Mouse (Mus musculus): ENCODE measurements around the gene Gse1.

DNA sequence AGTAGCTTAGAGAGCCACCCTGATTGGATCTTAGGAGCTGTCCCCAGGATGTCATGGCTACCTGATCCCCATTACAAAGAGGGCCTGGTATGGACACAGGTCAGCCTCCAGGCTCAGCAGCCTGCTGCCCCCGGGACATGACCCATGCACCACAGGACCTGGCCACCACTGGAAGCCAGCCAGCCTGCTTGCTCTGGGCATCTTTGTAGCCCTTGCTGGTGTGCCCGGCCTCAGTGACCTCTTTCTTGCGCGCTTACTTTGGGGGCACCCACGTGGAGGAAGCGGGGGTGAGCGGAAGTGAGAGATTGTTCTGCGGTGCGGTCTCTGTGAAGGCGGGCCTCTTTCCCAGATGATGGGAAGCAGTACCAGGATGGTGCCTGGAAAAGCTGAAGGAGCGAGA is 324.3 kb downstream of the Gse1 start:
- TF ChIP-seq CTCF (IDR thresholded peaks at IDR 0.05) = no peak
- TF ChIP-seq EP300 (IDR thresholded peaks at IDR 0.05; ENCODE audit: insufficient read depth, low read depth, low read length) = no peak
- no peak for TF ChIP-seq POLR2A (IDR thresholded peaks at IDR 0.05; ENCODE audit: insufficient read depth, low read depth, low read length)

Measured in heart, adult 2 months (tissue).